Mouse (Mus musculus) regulatory T cell (primary cell): ENCODE data around the gene Spata16.
"Not testable (repeated sequence)": the region's sequence is repeated elsewhere in the genome, so short reads cannot be mapped to it uniquely, and the experiment has no call there.

Source experiments
- in situ Hi-C: fragments of 300-600 bp; cut with MboI, MseI; formaldehyde crosslinking; loops from one replicate; pipeline ENCODE4 v1.15.1; 2025; ENCODE audit warnings: high pct_unique_total_duplicates

Spata16 gene

GRCm38 (mm10) chr3:26637402-26637801 is at the start of gene Spata16:
TSS of gene Spata16 (plus strand) at chr3:26637620.
- in situ Hi-C loops = no loop called here

- in situ Hi-C loops = no loop called here
Observed at GRCm38 (mm10) chr3:26604861-26605260, 32.6 kb upstream of the Spata16 start.

GRCm38 (mm10) chr3:26608531-26608930 is 28.9 kb upstream of the Spata16 start:
- in situ Hi-C loops = no loop called here

- in situ Hi-C loops = no loop called here
Observed at GRCm38 (mm10) chr3:26639214-26639613, 1.8 kb downstream of the Spata16 start.

GRCm38 (mm10) chr3:26639851-26640250 is 2.4 kb downstream of the Spata16 start:
- in situ Hi-C loops = no loop called here

- in situ Hi-C loops = no loop called here
Observed at GRCm38 (mm10) chr3:26640321-26641075, 3.1 kb downstream of the Spata16 start.

- in situ Hi-C loops = no loop called here
Observed at GRCm38 (mm10) chr3:26641351-26642249, 4.2 kb downstream of the Spata16 start.

GRCm38 (mm10) chr3:26644136-26644535 is 6.7 kb downstream of the Spata16 start:
- in situ Hi-C loops = no loop called here

- in situ Hi-C loops = no loop called here
Observed at GRCm38 (mm10) chr3:26646834-26647233, 9.4 kb downstream of the Spata16 start.

GRCm38 (mm10) chr3:26685832-26686231 is 48.4 kb downstream of the Spata16 start:
- in situ Hi-C loops = loop anchor here (25.0 kb wide), 1 partner anchor 551 kb away; no protein-coding TSS in a partner anchor

- in situ Hi-C loops = not testable (repeated sequence)
Observed at GRCm38 (mm10) chr3:26709492-26709891, 72.1 kb downstream of the Spata16 start.

- in situ Hi-C loops = no loop called here
Observed at GRCm38 (mm10) chr3:26727526-26727925, 90.1 kb downstream of the Spata16 start.

- in situ Hi-C loops = no loop called here
Observed at GRCm38 (mm10) chr3:26750492-26750891, 113.1 kb downstream of the Spata16 start.

GRCm38 (mm10) chr3:26752441-26752840 is 115.0 kb downstream of the Spata16 start:
- in situ Hi-C loops = no loop called here

- in situ Hi-C loops = loop anchor here (10.0 kb wide), 1 partner anchor 979 kb away; no protein-coding TSS in a partner anchor
Observed at GRCm38 (mm10) chr3:26793334-26794101, 156.1 kb downstream of the Spata16 start.

- in situ Hi-C loops = loop anchor here (10.0 kb wide), 1 partner anchor 981 kb away; no protein-coding TSS in a partner anchor
Observed at GRCm38 (mm10) chr3:26795851-26796538, 158.6 kb downstream of the Spata16 start.

GRCm38 (mm10) chr3:26796954-26797353 is 159.5 kb downstream of the Spata16 start:
- in situ Hi-C loops = loop anchor here (10.0 kb wide), 1 partner anchor 982 kb away; no protein-coding TSS in a partner anchor

- in situ Hi-C loops = no loop called here
Observed at GRCm38 (mm10) chr3:26814307-26814706, 176.9 kb downstream of the Spata16 start.

- in situ Hi-C loops = no loop called here
Observed at GRCm38 (mm10) chr3:26815764-26816163, 178.3 kb downstream of the Spata16 start.

GRCm38 (mm10) chr3:26819398-26819797 is 182.0 kb downstream of the Spata16 start:
- in situ Hi-C loops = no loop called here
